Mouse (Mus musculus): ENCODE results near the gene Gm49354.
"Not testable (repeated sequence)": the region's sequence is repeated elsewhere in the genome, so short reads cannot be mapped to it uniquely, and the experiment has no call there.

Gm49354 gene

DNA sequence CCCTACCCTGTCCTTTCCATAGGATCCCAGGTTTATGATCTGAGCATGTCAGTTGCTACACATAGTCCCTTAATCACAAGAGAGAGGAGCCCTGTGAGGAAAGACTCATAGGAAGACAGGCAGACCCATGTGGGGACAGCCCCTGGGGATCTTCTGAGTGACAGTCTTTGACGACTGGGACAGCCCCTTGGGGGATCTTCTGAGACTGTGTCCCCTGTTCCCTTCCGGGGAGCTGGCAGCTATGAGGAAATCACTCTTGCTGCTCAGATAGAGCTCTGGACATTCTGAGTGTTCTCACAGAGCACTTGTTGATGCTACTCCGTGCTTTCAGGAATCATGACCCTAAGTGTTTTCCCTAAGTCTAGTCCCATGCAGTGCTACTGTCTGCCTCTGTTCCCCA is 68.3 kb downstream of the Gm49354 start:
- no peak for DNase-seq (ENCODE audit: extremely low read depth, insufficient read length, low spot score)

DNA sequence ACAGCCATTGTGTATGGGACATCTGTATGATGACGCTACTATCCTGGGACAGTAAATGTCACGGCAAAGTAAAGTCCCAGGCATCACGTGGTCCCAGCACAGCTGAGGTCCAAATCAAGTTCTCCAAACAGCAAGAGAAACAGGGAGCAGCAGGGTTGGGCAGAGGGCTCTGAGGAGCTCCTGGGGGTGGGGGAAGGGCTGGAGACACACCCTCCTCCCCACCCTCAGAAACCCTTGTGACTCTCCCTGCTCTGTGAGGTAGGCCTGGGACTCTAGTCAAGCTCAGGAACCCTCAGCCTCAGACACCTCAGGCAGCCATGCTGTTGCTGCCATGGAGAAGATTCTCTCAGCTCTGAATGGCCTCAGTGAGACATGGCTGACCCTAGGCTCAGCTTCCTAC is 70.1 kb downstream of the Gm49354 start, which contains the start of gene Spata31d1b:
Gene Spata31d1b (plus strand): TSS at position 301 of the 400 bp plus-strand sequence.
- not testable (repeated sequence) for DNase-seq (ENCODE audit: extremely low read depth, insufficient read length, low spot score)

DNA sequence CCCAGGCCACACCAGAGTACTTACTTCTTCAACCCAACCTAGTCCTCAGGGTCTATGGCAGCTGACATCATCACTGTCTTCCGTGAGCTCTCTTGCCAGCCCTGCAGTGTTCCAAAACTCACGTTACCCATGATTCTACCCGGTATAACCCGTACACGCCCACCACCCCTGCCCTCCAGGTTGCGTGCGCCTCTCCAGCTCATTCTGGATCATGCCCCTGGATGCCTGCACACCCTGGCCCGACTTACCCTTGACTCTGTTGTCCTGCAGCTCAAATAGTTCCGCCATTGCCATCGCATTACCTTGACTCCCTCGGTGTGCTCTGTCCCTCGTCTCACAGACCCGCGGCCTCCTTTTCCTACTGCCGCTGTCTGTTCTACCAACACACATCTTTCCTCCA is 71.8 kb downstream of the Gm49354 start, which contains the start of gene Spata31d1a:
Gene Spata31d1a (minus strand): TSS at position 101 of the 400 bp plus-strand sequence.
- no peak for DNase-seq (ENCODE audit: extremely low read depth, insufficient read length, low spot score)

Data from 3134 (cell line).